Mouse (Mus musculus): ENCODE results near the gene Msi2. TPM values are rescaled to one million over a fixed set of nuclear protein-coding genes. Genes with fewer than 3 reads are reported as not detected.

The Msi2 gene
- total RNA-seq, 1 experiment from 2014 or later: 72.0 TPM

GRCm38 (mm10) chr11:88605771-88606170 is 112.5 kb downstream of the Msi2 start:
- no peak for ATAC-seq (replicated peaks; ENCODE audit: insufficient number of reproducible peaks, low FRiP score, low TSS enrichment, poor library complexity, severe bottlenecking)

GRCm38 (mm10) chr11:88605098-88605525 is 113.2 kb downstream of the Msi2 start:
- ATAC-seq (replicated peaks; ENCODE audit: insufficient number of reproducible peaks, low FRiP score, low TSS enrichment, poor library complexity, severe bottlenecking): no peak

GRCm38 (mm10) chr11:88604635-88605034 is 113.7 kb downstream of the Msi2 start:
- no peak for ATAC-seq (replicated peaks; ENCODE audit: insufficient number of reproducible peaks, low FRiP score, low TSS enrichment, poor library complexity, severe bottlenecking)

GRCm38 (mm10) chr11:88603366-88603765 is 114.9 kb downstream of the Msi2 start:
- no peak for ATAC-seq (replicated peaks; ENCODE audit: insufficient number of reproducible peaks, low FRiP score, low TSS enrichment, poor library complexity, severe bottlenecking)

GRCm38 (mm10) chr11:88602471-88603120 is 115.7 kb downstream of the Msi2 start:
- ATAC-seq (replicated peaks; ENCODE audit: insufficient number of reproducible peaks, low FRiP score, low TSS enrichment, poor library complexity, severe bottlenecking): no peak

GRCm38 (mm10) chr11:88600194-88600593 is 118.1 kb downstream of the Msi2 start:
- ATAC-seq (replicated peaks; ENCODE audit: insufficient number of reproducible peaks, low FRiP score, low TSS enrichment, poor library complexity, severe bottlenecking): no peak

GRCm38 (mm10) chr11:88599332-88600130 is 118.8 kb downstream of the Msi2 start:
- peak; percentile 60 for ATAC-seq (replicated peaks; ENCODE audit: insufficient number of reproducible peaks, low FRiP score, low TSS enrichment, poor library complexity, severe bottlenecking)

GRCm38 (mm10) chr11:88598848-88599175 is 119.5 kb downstream of the Msi2 start:
- ATAC-seq (replicated peaks; ENCODE audit: insufficient number of reproducible peaks, low FRiP score, low TSS enrichment, poor library complexity, severe bottlenecking): 0 out of 2 replicates have a peak, but pooled peaks have one; percentile 23

- 0 out of 2 replicates have a peak, but pooled peaks have one; percentile 10 for ATAC-seq (replicated peaks; ENCODE audit: insufficient number of reproducible peaks, low FRiP score, low TSS enrichment, poor library complexity, severe bottlenecking)
Observed at GRCm38 (mm10) chr11:88598150-88598847, 120.0 kb downstream of the Msi2 start.

GRCm38 (mm10) chr11:88595616-88596015 is 122.7 kb downstream of the Msi2 start:
- ATAC-seq (replicated peaks; ENCODE audit: insufficient number of reproducible peaks, low FRiP score, low TSS enrichment, poor library complexity, severe bottlenecking): no peak

- no peak for ATAC-seq (replicated peaks; ENCODE audit: insufficient number of reproducible peaks, low FRiP score, low TSS enrichment, poor library complexity, severe bottlenecking)
Observed at GRCm38 (mm10) chr11:88594804-88595611, 123.3 kb downstream of the Msi2 start.

- no peak for ATAC-seq (replicated peaks; ENCODE audit: insufficient number of reproducible peaks, low FRiP score, low TSS enrichment, poor library complexity, severe bottlenecking)
Observed at GRCm38 (mm10) chr11:88594010-88594409, 124.3 kb downstream of the Msi2 start.

- ATAC-seq (replicated peaks; ENCODE audit: insufficient number of reproducible peaks, low FRiP score, low TSS enrichment, poor library complexity, severe bottlenecking): no peak
Observed at GRCm38 (mm10) chr11:88592099-88592498, 126.2 kb downstream of the Msi2 start.

- no peak for ATAC-seq (replicated peaks; ENCODE audit: insufficient number of reproducible peaks, low FRiP score, low TSS enrichment, poor library complexity, severe bottlenecking)
Observed at GRCm38 (mm10) chr11:88590647-88591046, 127.7 kb downstream of the Msi2 start.

GRCm38 (mm10) chr11:88589641-88590040 is 128.7 kb downstream of the Msi2 start:
- no peak for ATAC-seq (replicated peaks; ENCODE audit: insufficient number of reproducible peaks, low FRiP score, low TSS enrichment, poor library complexity, severe bottlenecking)

GRCm38 (mm10) chr11:88588688-88589210 is 129.6 kb downstream of the Msi2 start:
- no peak for ATAC-seq (replicated peaks; ENCODE audit: insufficient number of reproducible peaks, low FRiP score, low TSS enrichment, poor library complexity, severe bottlenecking)

GRCm38 (mm10) chr11:88587710-88588109 is 130.6 kb downstream of the Msi2 start:
- no peak for ATAC-seq (replicated peaks; ENCODE audit: insufficient number of reproducible peaks, low FRiP score, low TSS enrichment, poor library complexity, severe bottlenecking)

GRCm38 (mm10) chr11:88585880-88586279 is 132.4 kb downstream of the Msi2 start:
- no peak for ATAC-seq (replicated peaks; ENCODE audit: insufficient number of reproducible peaks, low FRiP score, low TSS enrichment, poor library complexity, severe bottlenecking)

All from monocyte, adult 5-6 weeks (primary cell).